Mouse (Mus musculus): ENCODE results near the gene Pold1. TPM values are rescaled to one million over a fixed set of nuclear protein-coding genes. Genes with fewer than 3 reads are reported as not detected.
A peak's percentile ranks its signal among the peaks of the same experiment; 100 is the strongest.

Gene Pold1
- total and polyA plus RNA-seq, 2 experiments, result 2.4 to 6.5 TPM

DNA sequence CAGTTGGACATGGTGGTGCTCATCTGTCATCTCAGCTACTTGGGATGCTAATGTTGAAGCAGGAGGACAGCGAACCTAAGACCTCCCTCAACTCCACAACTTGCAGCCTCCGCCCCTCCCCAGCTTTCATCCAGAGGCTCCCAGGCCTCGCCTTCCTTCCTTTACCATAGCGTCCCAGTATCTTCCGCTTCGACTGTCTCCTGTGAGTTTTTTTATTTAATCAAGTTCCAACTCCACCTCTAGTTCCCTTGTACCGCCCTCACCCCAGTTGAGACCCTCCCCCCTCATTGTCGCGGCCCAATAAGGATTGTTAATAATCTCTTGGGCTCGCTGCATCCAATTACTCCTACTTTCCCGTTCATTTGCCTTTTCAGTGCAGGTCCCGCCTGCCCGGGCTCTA lies 41.3 kb upstream of the Pold1 start:
- Histone ChIP-seq H3K4me3 (ENCODE audit: insufficient read depth, low read depth, low read length) (no peak overlapping the region), H3K4me1 (ENCODE audit: control insufficient read depth, insufficient read depth, low read length) (peaks cover 3% of the 10 kb centered on the region; the same call in 1 of the 2 replicates), H3K9ac (ENCODE audit: low read depth, low read length) (no peak overlapping the region), H3K27ac (replicated peaks; ENCODE audit: insufficient read depth, low read depth, low read length) (no peak overlapping the region), H3K79me2 (ENCODE audit: control insufficient read depth, insufficient read depth, low read length) (no peaks in the 10 kb centered on the region), H3K36me3 (ENCODE audit: control insufficient read depth, insufficient read depth, low read length) (no peaks in the 10 kb centered on the region), H3K27me3 (ENCODE audit: control insufficient read depth, insufficient read depth, low read length) (peaks cover 6% of the 10 kb centered on the region; the same call in 1 of the 2 replicates)
- WGBS, result 22% methylated on average over 13 of the region's 13 CpGs
- peak; percentile 30 for DNase-seq (ENCODE audit: extremely low read depth, low read depth, low spot score)
- TF ChIP-seq CTCF (IDR thresholded peaks at IDR 0.05; ENCODE audit: low read depth, low read length) (no peak), POLR2A (IDR thresholded peaks at IDR 0.05; ENCODE audit: extremely low read depth, insufficient read depth, low read length) (no peak)

DNA sequence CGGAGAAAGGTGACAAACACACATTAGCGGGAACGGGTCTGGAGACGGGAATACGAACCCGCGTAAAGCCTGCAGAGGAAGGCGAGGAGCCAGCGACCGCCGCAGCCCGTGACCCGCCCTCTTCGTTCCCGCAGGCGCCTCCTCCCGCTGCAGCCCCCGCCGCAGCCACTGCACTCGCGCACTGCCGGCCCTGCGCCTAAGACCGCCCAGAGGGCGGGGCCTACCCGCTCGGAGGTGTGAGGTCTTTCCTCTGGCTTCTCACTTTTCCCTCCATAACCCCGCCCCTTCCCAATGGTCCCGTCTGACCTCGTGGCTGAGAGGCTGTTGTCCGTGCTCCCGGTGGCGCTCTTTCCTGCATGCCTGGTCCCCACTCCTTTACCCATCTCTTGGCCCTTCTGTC lies 40.5 kb upstream of the Pold1 start:
- Histone ChIP-seq H3K36me3 (ENCODE audit: control insufficient read depth, insufficient read depth, low read length) (no peaks in the 10 kb centered on the region), H3K4me3 (ENCODE audit: insufficient read depth, low read depth, low read length) (peak overlapping the region; percentile 52), H3K79me2 (ENCODE audit: control insufficient read depth, insufficient read depth, low read length) (no peaks in the 10 kb centered on the region), H3K27me3 (ENCODE audit: control insufficient read depth, insufficient read depth, low read length) (peaks cover 6% of the 10 kb centered on the region; the same call in 1 of the 2 replicates), H3K9ac (ENCODE audit: low read depth, low read length) (peak overlapping the region; percentile 32; the same call in 1 of the 2 replicates), H3K27ac (replicated peaks; ENCODE audit: insufficient read depth, low read depth, low read length) (no peak overlapping the region), H3K4me1 (ENCODE audit: control insufficient read depth, insufficient read depth, low read length) (peaks cover 3% of the 10 kb centered on the region; the same call in 1 of the 2 replicates)
- DNase-seq (ENCODE audit: extremely low read depth, low read depth, low spot score), result peak; percentile 73
- TF ChIP-seq CTCF (IDR thresholded peaks at IDR 0.05; ENCODE audit: low read depth, low read length) (no peak), POLR2A (IDR thresholded peaks at IDR 0.05; ENCODE audit: extremely low read depth, insufficient read depth, low read length) (no peak)
- WGBS, result 1% methylated on average over 33 of the region's 33 CpGs

DNA sequence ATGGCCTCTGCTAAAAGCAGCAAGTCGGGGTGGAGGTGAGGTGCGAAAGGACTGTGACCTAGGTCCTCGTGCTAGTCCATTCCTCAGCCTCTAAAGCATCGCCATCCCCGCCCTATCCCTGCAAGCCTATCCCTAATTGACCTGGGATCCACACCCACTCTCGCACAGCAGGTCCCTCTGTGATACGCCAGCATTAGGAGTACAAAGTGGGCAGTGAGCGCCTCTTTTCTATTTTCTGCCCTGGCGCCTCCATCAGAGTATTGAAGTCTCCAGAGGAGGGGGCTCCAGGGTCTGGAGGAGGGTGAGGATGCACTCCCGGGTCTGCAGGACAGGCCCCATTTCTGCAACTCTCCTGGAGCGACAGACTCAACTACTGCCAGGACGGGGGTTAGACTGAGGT lies 39.7 kb upstream of the Pold1 start:
- peaks cover 6% of the 10 kb centered on the region; the same call in 1 of the 2 replicates for H3K27me3 ChIP-seq (ENCODE audit: control insufficient read depth, insufficient read depth, low read length)
- peaks cover 3% of the 10 kb centered on the region; the same call in 1 of the 2 replicates for H3K4me1 ChIP-seq (ENCODE audit: control insufficient read depth, insufficient read depth, low read length)
- H3K79me2 ChIP-seq (ENCODE audit: control insufficient read depth, insufficient read depth, low read length), result no peaks in the 10 kb centered on the region
- no peak for TF ChIP-seq POLR2A (IDR thresholded peaks at IDR 0.05; ENCODE audit: extremely low read depth, insufficient read depth, low read length)
- TF ChIP-seq CTCF (IDR thresholded peaks at IDR 0.05; ENCODE audit: low read depth, low read length), result no peak
- H3K36me3 ChIP-seq (ENCODE audit: control insufficient read depth, insufficient read depth, low read length), result no peaks in the 10 kb centered on the region
- 20% methylated on average over 12 of the region's 12 CpGs for WGBS
- H3K9ac ChIP-seq (ENCODE audit: low read depth, low read length), result no peak overlapping the region
- H3K27ac ChIP-seq (replicated peaks; ENCODE audit: insufficient read depth, low read depth, low read length), result no peak overlapping the region
- no peak for DNase-seq (ENCODE audit: extremely low read depth, low read depth, low spot score)
- no peak overlapping the region for H3K4me3 ChIP-seq (ENCODE audit: insufficient read depth, low read depth, low read length)

DNA sequence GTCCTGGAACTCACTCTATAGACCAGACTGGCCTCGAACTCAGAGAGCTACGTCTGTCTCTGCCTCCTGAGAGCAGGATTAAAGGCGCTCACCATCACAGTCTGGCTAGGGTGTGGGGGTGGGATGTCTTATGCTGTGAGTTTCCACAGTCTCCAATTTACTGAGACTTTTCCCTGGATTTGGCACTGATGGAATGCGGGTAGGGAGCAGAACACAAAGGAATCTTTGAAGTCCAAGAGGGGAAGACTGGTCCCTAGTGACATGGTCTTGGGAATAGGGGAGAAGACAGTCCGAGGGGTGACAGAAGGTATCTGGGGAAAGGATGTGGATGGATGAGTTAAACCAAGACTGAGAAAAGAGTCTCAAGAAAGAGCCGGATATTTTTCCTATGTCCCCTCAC lies 39.0 kb upstream of the Pold1 start:
- Histone ChIP-seq H3K27me3 (ENCODE audit: control insufficient read depth, insufficient read depth, low read length) (peaks cover 6% of the 10 kb centered on the region; the same call in 1 of the 2 replicates), H3K27ac (replicated peaks; ENCODE audit: insufficient read depth, low read depth, low read length) (no peak overlapping the region), H3K4me3 (ENCODE audit: insufficient read depth, low read depth, low read length) (no peak overlapping the region), H3K79me2 (ENCODE audit: control insufficient read depth, insufficient read depth, low read length) (no peaks in the 10 kb centered on the region), H3K36me3 (ENCODE audit: control insufficient read depth, insufficient read depth, low read length) (no peaks in the 10 kb centered on the region), H3K9ac (ENCODE audit: low read depth, low read length) (no peak overlapping the region), H3K4me1 (ENCODE audit: control insufficient read depth, insufficient read depth, low read length) (peaks cover 3% of the 10 kb centered on the region; the same call in 1 of the 2 replicates)
- WGBS, result 57% methylated on average over 6 of the region's 6 CpGs
- no peak for TF ChIP-seq CTCF (IDR thresholded peaks at IDR 0.05; ENCODE audit: low read depth, low read length)
- TF ChIP-seq POLR2A (IDR thresholded peaks at IDR 0.05; ENCODE audit: extremely low read depth, insufficient read depth, low read length), result no peak
- DNase-seq (ENCODE audit: extremely low read depth, low read depth, low spot score), result no peak

DNA sequence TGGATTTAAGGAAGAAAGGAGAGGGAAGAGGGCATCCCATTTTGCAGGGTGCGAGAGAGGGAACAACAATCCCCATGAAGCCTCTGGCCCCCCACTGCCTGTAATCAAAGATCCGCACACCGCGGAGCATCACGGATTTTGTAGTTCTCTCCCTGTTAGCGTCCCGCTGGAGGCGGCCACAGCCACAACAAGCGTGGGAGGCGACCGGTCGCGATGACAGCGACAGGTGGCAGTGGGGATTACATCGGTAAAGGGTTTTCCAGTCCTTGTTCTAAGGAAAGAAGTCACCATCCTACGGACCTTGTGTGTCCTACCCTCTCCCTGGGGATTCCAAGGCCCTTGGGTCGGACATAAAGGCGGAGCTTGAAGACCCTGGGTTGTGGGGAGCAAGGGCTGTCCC lies 38.3 kb upstream of the Pold1 start:
- DNase-seq (ENCODE audit: extremely low read depth, low read depth, low spot score), result no peak
- WGBS, result 4% methylated on average over 18 of the region's 18 CpGs
- Histone ChIP-seq H3K79me2 (ENCODE audit: control insufficient read depth, insufficient read depth, low read length) (no peaks in the 10 kb centered on the region), H3K27me3 (ENCODE audit: control insufficient read depth, insufficient read depth, low read length) (peaks cover 10% of the 10 kb centered on the region; the same call in 1 of the 2 replicates), H3K36me3 (ENCODE audit: control insufficient read depth, insufficient read depth, low read length) (no peaks in the 10 kb centered on the region), H3K4me1 (ENCODE audit: control insufficient read depth, insufficient read depth, low read length) (peaks cover 3% of the 10 kb centered on the region; the same call in 1 of the 2 replicates), H3K27ac (replicated peaks; ENCODE audit: insufficient read depth, low read depth, low read length) (no peak overlapping the region), H3K9ac (ENCODE audit: low read depth, low read length) (no peak overlapping the region), H3K4me3 (ENCODE audit: insufficient read depth, low read depth, low read length) (no peak overlapping the region)
- no peak for TF ChIP-seq CTCF (IDR thresholded peaks at IDR 0.05; ENCODE audit: low read depth, low read length)
- no peak for TF ChIP-seq POLR2A (IDR thresholded peaks at IDR 0.05; ENCODE audit: extremely low read depth, insufficient read depth, low read length)

DNA sequence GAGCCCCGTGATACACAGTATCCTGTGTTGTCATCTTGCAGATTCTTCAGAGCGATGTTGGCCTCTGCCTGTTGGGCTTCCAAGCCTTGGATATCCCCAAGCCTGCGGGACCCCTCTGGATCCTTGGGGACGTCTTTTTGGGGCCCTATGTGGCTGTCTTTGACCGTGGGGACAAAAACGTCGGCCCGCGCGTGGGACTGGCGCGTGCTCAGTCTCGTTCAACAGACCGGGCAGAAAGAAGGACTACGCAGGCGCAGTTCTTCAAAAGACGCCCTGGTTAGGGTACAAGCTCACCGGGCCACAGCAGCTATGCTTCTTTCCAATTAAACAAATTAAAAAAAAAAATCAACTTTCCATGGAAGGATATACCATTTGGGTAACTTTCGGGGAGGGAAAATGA lies 37.9 kb upstream of the Pold1 start:
- H3K4me3 ChIP-seq (ENCODE audit: insufficient read depth, low read depth, low read length), result no peak overlapping the region
- peaks cover 10% of the 10 kb centered on the region; the same call in 1 of the 2 replicates for H3K27me3 ChIP-seq (ENCODE audit: control insufficient read depth, insufficient read depth, low read length)
- DNase-seq (ENCODE audit: extremely low read depth, low read depth, low spot score), result no peak
- WGBS, result 17% methylated on average over 19 of the region's 19 CpGs
- H3K9ac ChIP-seq (ENCODE audit: low read depth, low read length), result no peak overlapping the region
- no peaks in the 10 kb centered on the region for H3K36me3 ChIP-seq (ENCODE audit: control insufficient read depth, insufficient read depth, low read length)
- TF ChIP-seq CTCF (IDR thresholded peaks at IDR 0.05; ENCODE audit: low read depth, low read length) (no peak), POLR2A (IDR thresholded peaks at IDR 0.05; ENCODE audit: extremely low read depth, insufficient read depth, low read length) (no peak)
- peaks cover 3% of the 10 kb centered on the region; the same call in 1 of the 2 replicates for H3K4me1 ChIP-seq (ENCODE audit: control insufficient read depth, insufficient read depth, low read length)
- no peak overlapping the region for H3K27ac ChIP-seq (replicated peaks; ENCODE audit: insufficient read depth, low read depth, low read length)
- no peaks in the 10 kb centered on the region for H3K79me2 ChIP-seq (ENCODE audit: control insufficient read depth, insufficient read depth, low read length)
